Mouse (Mus musculus) heart, postnatal 10 days (tissue): Measurements from ENCODE around the gene Ttc39a. TPM values are rescaled to one million over a fixed set of nuclear protein-coding genes. Genes with fewer than 3 reads are reported as not detected.

ENCODE experiments used
- total RNA-seq, 2 experiments: library from RNA; stranded (reverse); gene quantifications; 2 replicates each; pipeline ENCODE4 v1.2.3; 2021

Ttc39a gene
- total RNA-seq, 2 experiments from 2014 or later, result 2.8 to 4.1 TPM

Other genes with a start within 250 kb of the Ttc39a start
- 10 to 100 TPM; 86.2 to 92.2 TPM for gene Osbpl9, start 204.4 kb upstream of the Ttc39a start, total RNA-seq
- under 1 TPM in 1 of 2 experiments, not detected in 1; 0.22 TPM for gene Calr4, start 172.1 kb upstream of the Ttc39a start, total RNA-seq
- 10 to 100 TPM; 51.5 to 54.9 TPM for gene Eps15, start 126.4 kb upstream of the Ttc39a start, total RNA-seq
- 100 to 1,000 TPM; 107 to 112 TPM for gene Rnf11, start 78.1 kb downstream of the Ttc39a start, total RNA-seq
- gene 4930522H14Rik, start 124.7 kb downstream of the Ttc39a start, total RNA-seq, result not detected